Mouse (Mus musculus): ENCODE data around the gene Ubox5.
"Not testable (repeated sequence)": the region's sequence is repeated elsewhere in the genome, so short reads cannot be mapped to it uniquely, and the experiment has no call there.

Ubox5 gene

GRCm38 (mm10) chr2:130577021-130577420 is 52.8 kb downstream of the Ubox5 start:
- DNase-seq (ENCODE audit: low spot score in 2 of 2): no peak

DNA sequence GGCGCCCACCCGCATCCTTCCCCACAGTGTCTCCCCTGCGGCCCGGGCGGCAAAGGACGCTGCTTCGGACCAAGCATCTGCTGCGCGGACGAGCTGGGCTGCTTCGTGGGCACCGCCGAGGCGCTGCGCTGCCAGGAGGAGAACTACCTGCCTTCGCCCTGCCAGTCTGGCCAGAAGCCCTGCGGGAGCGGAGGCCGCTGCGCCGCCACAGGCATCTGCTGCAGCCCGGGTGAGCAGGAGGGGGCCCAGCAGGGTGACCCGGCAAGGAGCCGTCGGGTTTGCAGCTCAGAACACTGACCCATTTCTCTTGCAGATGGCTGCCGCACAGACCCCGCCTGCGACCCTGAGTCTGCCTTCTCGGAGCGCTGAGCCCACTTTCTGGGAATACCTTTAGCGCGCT is 53.3 kb downstream of the Ubox5 start:
- not testable (repeated sequence) for DNase-seq (ENCODE audit: low spot score in 2 of 2)

DNA sequence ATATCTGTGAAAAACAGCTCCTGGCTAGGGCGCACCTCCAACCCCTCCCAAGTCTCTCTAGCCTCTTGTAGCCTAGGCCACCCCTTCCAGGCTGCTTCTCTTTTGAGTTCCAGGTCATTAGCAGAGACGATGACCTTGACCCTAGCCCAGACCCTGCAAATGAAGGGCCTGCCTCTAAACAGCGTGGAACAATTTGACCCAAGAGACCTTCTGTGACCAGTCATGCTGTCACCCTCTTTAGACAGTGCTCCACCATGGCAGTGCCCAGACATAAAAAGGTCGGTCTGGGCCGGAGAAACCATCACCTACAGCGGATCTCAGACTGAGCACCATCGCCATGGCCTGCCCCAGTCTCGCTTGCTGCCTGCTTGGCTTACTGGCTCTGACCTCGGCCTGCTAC is 54.0 kb downstream of the Ubox5 start, which contains the start of gene Oxt:
TSS of gene Oxt (plus strand) at position 301 of the 400 bp plus-strand sequence.
- no peak for DNase-seq (ENCODE audit: low spot score in 2 of 2)

- DNase-seq (ENCODE audit: low spot score in 2 of 2): no peak
Measured at GRCm38 (mm10) chr2:130574960-130575359, 54.9 kb downstream of the Ubox5 start.

DNA sequence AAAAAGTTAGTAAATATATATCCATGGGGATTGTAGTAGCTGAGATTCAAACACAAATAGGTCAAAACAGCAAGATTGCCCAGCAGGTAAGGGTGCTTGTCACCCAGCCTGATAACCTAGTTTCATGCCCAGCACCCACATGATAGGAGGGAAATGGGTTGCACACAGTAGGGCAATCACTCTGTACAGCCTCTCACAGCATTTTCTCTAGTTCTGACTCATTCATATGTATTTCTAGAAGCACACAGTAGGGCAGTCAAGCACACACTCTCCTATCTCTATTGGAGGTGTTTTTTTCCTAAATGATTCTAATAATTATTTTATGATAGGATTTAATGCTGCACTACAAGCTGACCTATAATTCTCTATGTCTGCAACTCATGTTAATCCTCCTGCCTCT is 59.9 kb downstream of the Ubox5 start:
- no peak for DNase-seq (ENCODE audit: low spot score in 2 of 2)

- DNase-seq (ENCODE audit: low spot score in 2 of 2): no peak
Measured at GRCm38 (mm10) chr2:130568921-130569320, 60.9 kb downstream of the Ubox5 start.

GRCm38 (mm10) chr2:130564983-130565382 is 64.9 kb downstream of the Ubox5 start:
- DNase-seq (ENCODE audit: low spot score in 2 of 2): no peak

- no peak for DNase-seq (ENCODE audit: low spot score in 2 of 2)
Measured at GRCm38 (mm10) chr2:130564063-130564462, 65.8 kb downstream of the Ubox5 start.

DNA sequence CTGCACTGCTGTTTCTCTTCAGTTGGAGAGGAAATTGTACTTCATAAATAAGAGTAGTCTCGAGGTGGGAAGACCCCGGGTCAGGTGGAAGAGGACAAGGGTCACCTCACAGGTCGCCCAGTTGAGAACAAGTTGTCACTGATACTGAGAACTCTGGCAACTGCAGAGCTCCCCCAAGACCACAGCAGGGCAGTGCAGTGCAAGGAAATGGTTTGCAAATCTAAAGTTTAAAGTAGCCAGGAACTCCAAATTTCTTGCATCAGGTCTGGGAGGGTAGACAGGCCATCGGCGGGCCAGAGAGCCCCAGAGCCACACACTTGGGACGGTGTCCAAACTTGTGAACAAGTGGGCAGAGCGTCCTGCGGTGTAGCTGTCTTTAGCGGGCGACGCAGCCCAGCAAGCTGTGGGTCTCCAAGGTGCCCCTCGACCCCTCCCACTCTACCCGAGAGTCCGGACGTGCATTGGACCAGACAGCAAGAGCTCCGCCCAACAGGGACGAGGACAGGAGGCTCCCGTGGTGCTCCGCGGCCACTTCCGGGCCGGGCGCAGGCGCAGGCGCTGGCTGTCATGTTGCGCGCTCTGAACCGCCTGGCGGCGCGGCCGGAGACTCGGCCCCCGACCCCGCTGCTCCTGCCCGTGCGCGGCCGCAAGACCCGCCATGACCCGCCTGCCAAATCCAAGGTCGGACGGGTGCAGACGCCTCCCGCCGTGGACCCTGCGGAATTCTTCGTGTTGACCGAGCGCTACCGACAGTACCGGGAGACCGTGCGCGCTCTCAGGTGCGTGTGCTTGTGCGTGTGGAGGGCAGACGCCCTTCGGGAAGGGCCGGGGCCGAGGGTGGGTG is 66.4 kb downstream of the Ubox5 start, which contains the start of gene Mrps26:
TSS of gene Mrps26 (plus strand) at position 531 of the 844 bp plus-strand sequence.
- peak; percentile 87 to 90 for DNase-seq (ENCODE audit: low spot score in 2 of 2)

DNA sequence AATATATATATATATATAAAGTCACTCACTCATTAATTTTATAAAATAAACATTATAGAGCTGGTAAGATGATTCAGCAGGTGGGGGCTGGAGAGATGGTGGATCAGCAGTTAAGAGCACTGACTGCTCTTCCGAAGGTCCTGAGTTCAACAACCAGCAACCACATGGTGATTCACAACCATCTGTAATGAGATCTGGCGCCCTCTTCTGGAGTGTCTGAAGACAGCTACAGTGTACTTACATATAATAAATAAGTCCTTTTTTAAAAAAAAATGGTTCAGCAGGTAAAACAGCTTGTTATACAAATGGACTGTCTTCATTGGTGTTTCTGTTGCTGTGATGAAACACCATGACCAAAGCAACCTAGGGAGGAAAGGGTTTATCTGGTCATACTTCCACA is 71.8 kb downstream of the Ubox5 start:
- no peak for DNase-seq (ENCODE audit: low spot score in 2 of 2)

DNA sequence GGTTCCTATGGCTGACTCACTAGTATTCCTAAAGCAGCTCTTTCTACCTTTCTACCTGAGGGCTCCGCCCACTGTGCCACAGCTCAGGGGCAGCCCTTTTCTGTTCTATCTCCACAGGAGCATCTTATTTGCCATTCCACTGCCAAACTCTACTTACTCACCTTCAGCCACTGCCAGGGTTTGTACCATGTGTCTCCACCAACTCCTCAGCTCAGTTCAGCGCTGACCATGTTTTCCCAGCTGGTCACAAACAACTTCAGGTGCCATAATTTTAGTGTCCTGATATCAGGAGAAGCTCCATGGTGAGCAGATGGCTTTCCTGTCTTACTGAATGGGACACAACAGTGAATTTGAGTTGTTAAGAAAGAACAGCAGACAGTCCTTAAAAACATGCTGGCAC is 72.4 kb downstream of the Ubox5 start:
- no peak for DNase-seq (ENCODE audit: low spot score in 2 of 2)

- DNase-seq (ENCODE audit: low spot score in 2 of 2): no peak
Measured at GRCm38 (mm10) chr2:130556292-130556691, 73.5 kb downstream of the Ubox5 start.

DNA sequence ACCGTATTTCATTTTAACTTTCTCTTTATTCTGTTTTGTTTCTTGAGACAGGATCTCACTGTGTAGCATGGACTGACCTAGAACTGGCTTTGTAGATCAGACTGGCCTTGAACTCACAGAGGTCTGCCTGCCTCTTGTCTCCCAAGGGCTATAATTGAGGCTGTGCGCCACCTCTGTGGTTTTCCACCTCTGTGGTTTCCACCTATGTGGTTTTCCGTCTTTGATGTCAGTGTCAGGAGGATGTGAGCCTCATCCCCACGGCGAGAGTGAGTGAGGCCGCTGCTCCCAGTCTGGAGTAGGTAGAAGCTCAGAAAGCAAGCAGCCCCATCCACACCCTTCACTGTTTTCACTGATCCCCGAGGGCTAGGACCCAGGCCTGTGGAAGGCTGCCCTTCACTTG is 75.0 kb downstream of the Ubox5 start:
- no peak for DNase-seq (ENCODE audit: low spot score in 2 of 2)

GRCm38 (mm10) chr2:130546957-130547356 is 82.9 kb downstream of the Ubox5 start:
- DNase-seq (ENCODE audit: low spot score in 2 of 2): no peak

- no peak for DNase-seq (ENCODE audit: low spot score in 2 of 2)
Measured at GRCm38 (mm10) chr2:130540266-130540665, 89.6 kb downstream of the Ubox5 start.

Measured in left cerebral cortex, adult 9 months (tissue).